Comparison of ENCODE assay signal across 27 mouse cellular contexts in genomic region chr17:15101355-15101754, GRCm38 (mm10).
DNase-seq lines count a peak whose midpoint lies in the region; ATAC-seq and TF ChIP-seq lines count a peak whose summit lies in the region.
"Had no signal": no experiment of that assay in that cellular context is flagged by ENCODE, and none has a peak within 500 bp of the region (broad histone marks: within the 10 kb centered on the region; RNA-seq: fewer than 3 reads in every experiment).

No protein-coding gene starts in this region.

- H3K9ac ChIP-seq in embryonic facial prominence, embryonic 14.5 days (ENCODE audit: low read depth, low read length): no peak overlapping the region
- H3K9ac ChIP-seq in hindbrain, embryonic 15.5 days: no peak overlapping the region
- H3K9ac ChIP-seq in hindbrain, embryonic 16.5 days (ENCODE audit: low read depth, low read length): no peak overlapping the region
- H3K9ac ChIP-seq: embryonic facial prominence, embryonic 12.5 days; kidney, embryonic 15.5 days; liver, embryonic 14.5 days; midbrain, embryonic 13.5 days had no signal

- no peak overlapping the region for H3K4me3 ChIP-seq in embryonic facial prominence, embryonic 14.5 days (ENCODE audit: low read depth, low read length)
- H3K4me3 ChIP-seq in embryonic facial prominence, embryonic 10.5 days: no peak overlapping the region
- no peak overlapping the region for H3K4me3 ChIP-seq in hindbrain, embryonic 15.5 days
- H3K4me3 ChIP-seq in hindbrain, embryonic 10.5 days: no peak overlapping the region
- H3K4me3 ChIP-seq in gastrocnemius, adult 2 months: no peak overlapping the region
- H3K4me3 ChIP-seq in hindbrain, embryonic 16.5 days (ENCODE audit: low read length): no peak overlapping the region
- H3K4me3 ChIP-seq: embryonic facial prominence, embryonic 12.5 days; kidney, embryonic 15.5 days; left cerebral cortex, adult 2 months; midbrain, embryonic 13.5 days had no signal

- no peak overlapping the region for H3K4me2 ChIP-seq in embryonic facial prominence, embryonic 14.5 days (ENCODE audit: low read depth, low read length)
- H3K4me2 ChIP-seq in hindbrain, embryonic 15.5 days: no peak overlapping the region
- H3K4me2 ChIP-seq in hindbrain, embryonic 16.5 days (ENCODE audit: low read length): no peak overlapping the region
- H3K4me2 ChIP-seq: embryonic facial prominence, embryonic 12.5 days; kidney, embryonic 15.5 days; midbrain, embryonic 13.5 days had no signal

- intact Hi-C loops in gastrocnemius, adult 2 months (cut with DNase I): no loop called here

- no peaks in the 10 kb centered on the region for H3K4me1 ChIP-seq in embryonic facial prominence, embryonic 14.5 days (ENCODE audit: control insufficient read depth, insufficient read depth, low read length)
- H3K4me1 ChIP-seq in embryonic facial prominence, embryonic 10.5 days: no peaks in the 10 kb centered on the region
- no peaks in the 10 kb centered on the region for H3K4me1 ChIP-seq in hindbrain, embryonic 15.5 days (replicated peaks)
- no peaks in the 10 kb centered on the region for H3K4me1 ChIP-seq in hindbrain, embryonic 10.5 days (replicated peaks)
- no peaks in the 10 kb centered on the region for H3K4me1 ChIP-seq in hindbrain, embryonic 16.5 days (ENCODE audit: control insufficient read depth, insufficient read depth, low read depth, low read length)
- H3K4me1 ChIP-seq: embryonic facial prominence, embryonic 12.5 days; kidney, embryonic 15.5 days; midbrain, embryonic 13.5 days had no signal

- no peaks in the 10 kb centered on the region for H3K36me3 ChIP-seq in embryonic facial prominence, embryonic 14.5 days (ENCODE audit: control insufficient read depth, insufficient read depth, low read length)
- no peaks in the 10 kb centered on the region for H3K36me3 ChIP-seq in embryonic facial prominence, embryonic 10.5 days (replicated peaks)
- no peaks in the 10 kb centered on the region for H3K36me3 ChIP-seq in hindbrain, embryonic 15.5 days
- no peaks in the 10 kb centered on the region for H3K36me3 ChIP-seq in hindbrain, embryonic 10.5 days
- no peaks in the 10 kb centered on the region for H3K36me3 ChIP-seq in hindbrain, embryonic 16.5 days (ENCODE audit: control insufficient read depth, insufficient read depth, low read length)
- H3K36me3 ChIP-seq: embryonic facial prominence, embryonic 12.5 days; G1E; kidney, embryonic 15.5 days; midbrain, embryonic 13.5 days had no signal

- H3K9me3 ChIP-seq in embryonic facial prominence, embryonic 14.5 days (ENCODE audit: control insufficient read depth, low read length): no peaks in the 10 kb centered on the region
- H3K9me3 ChIP-seq in embryonic facial prominence, embryonic 10.5 days: no peaks in the 10 kb centered on the region
- H3K9me3 ChIP-seq in hindbrain, embryonic 15.5 days: no peaks in the 10 kb centered on the region
- no peaks in the 10 kb centered on the region for H3K9me3 ChIP-seq in hindbrain, embryonic 10.5 days
- no peaks in the 10 kb centered on the region for H3K9me3 ChIP-seq in hindbrain, embryonic 16.5 days (ENCODE audit: control insufficient read depth, low read length)
- H3K9me3 ChIP-seq: embryonic facial prominence, embryonic 12.5 days; G1E; kidney, embryonic 15.5 days; midbrain, embryonic 13.5 days had no signal

- ATAC-seq in embryonic facial prominence, embryonic 14.5 days (ENCODE audit: low read depth): peak; percentile 30; the same call in 1 of the 2 replicates
- peak; percentile 87 for ATAC-seq in hindbrain, embryonic 15.5 days (ENCODE audit: low FRiP score, low read depth)
- ATAC-seq in hindbrain, embryonic 16.5 days: peak; percentile 84
- ATAC-seq: midbrain, embryonic 13.5 days had no signal

- peak; percentile 50 for DNase-seq in embryonic facial prominence, embryonic 14.5 days (ENCODE audit: low spot score)
- no peak for DNase-seq in embryonic facial prominence, embryonic 10.5 days (ENCODE audit: low spot score)
- no peak for DNase-seq in hindbrain, embryonic 10.5 days (ENCODE audit: low spot score)
- DNase-seq in gastrocnemius, adult 2 months: peak; percentile 73
- no peak for DNase-seq in ovary, postnatal 14 days (ENCODE audit: low spot score)
- no peak for DNase-seq in layer of hippocampus, postnatal 36 days
- DNase-seq: adrenal gland, adult 8-10 months; cerebellum, adult 8-10 months; cerebellum, postnatal 36 days; kidney, adult 18-20 months; kidney, postnatal 25 days; liver; lung, adult 2 months; lung, postnatal 10 days; retina, postnatal 1 day; thymus, adult 18-20 months; thymus, postnatal 25 days had no signal

- TF ChIP-seq CTCF in gastrocnemius, adult 2 months (IDR thresholded peaks at IDR 0.05): no peak

- WGBS in embryonic facial prominence, embryonic 14.5 days: 81% methylated on average over 4 of the region's 4 CpGs
- 85% methylated on average over 4 of the region's 4 CpGs for WGBS in embryonic facial prominence, embryonic 10.5 days
- WGBS in hindbrain, embryonic 15.5 days: 73% methylated on average over 4 of the region's 4 CpGs
- WGBS in hindbrain, embryonic 10.5 days: 86% methylated on average over 4 of the region's 4 CpGs
- WGBS in hindbrain, embryonic 16.5 days: 64% methylated on average over 4 of the region's 4 CpGs

- H3K27ac ChIP-seq in embryonic facial prominence, embryonic 14.5 days (replicated peaks; ENCODE audit: low read depth, low read length): no peak overlapping the region
- H3K27ac ChIP-seq in embryonic facial prominence, embryonic 10.5 days (replicated peaks): no peak overlapping the region
- no peak overlapping the region for H3K27ac ChIP-seq in hindbrain, embryonic 15.5 days (replicated peaks)
- no peak overlapping the region for H3K27ac ChIP-seq in hindbrain, embryonic 10.5 days
- H3K27ac ChIP-seq in gastrocnemius, adult 2 months: peak overlapping the region; percentile 48
- H3K27ac ChIP-seq in hindbrain, embryonic 16.5 days (ENCODE audit: low read depth, low read length): no peak overlapping the region
- H3K27ac ChIP-seq: embryonic facial prominence, embryonic 12.5 days; kidney, embryonic 15.5 days; left cerebral cortex, adult 2 months; liver, embryonic 14.5 days; macrophage; midbrain, embryonic 13.5 days; stomach, postnatal 0 days had no signal

- no peaks in the 10 kb centered on the region for H3K27me3 ChIP-seq in embryonic facial prominence, embryonic 14.5 days (replicated peaks; ENCODE audit: control insufficient read depth, insufficient read depth, low read length)
- H3K27me3 ChIP-seq in embryonic facial prominence, embryonic 10.5 days (replicated peaks; ENCODE audit: low read depth, poor library complexity, severe bottlenecking): no peaks in the 10 kb centered on the region
- no peaks in the 10 kb centered on the region for H3K27me3 ChIP-seq in hindbrain, embryonic 15.5 days
- H3K27me3 ChIP-seq in hindbrain, embryonic 10.5 days (ENCODE audit: insufficient read depth, poor library complexity, severe bottlenecking): peaks cover 11% of the 10 kb centered on the region
- H3K27me3 ChIP-seq in hindbrain, embryonic 16.5 days (replicated peaks; ENCODE audit: control insufficient read depth, insufficient read depth, low read length): no peaks in the 10 kb centered on the region
- H3K27me3 ChIP-seq: embryonic facial prominence, embryonic 12.5 days; kidney, embryonic 15.5 days; midbrain, embryonic 13.5 days had no signal

Comparison
In these comparisons a context has a peak if more than half of its experiments do, and no peak if none do; other contexts are left out.
1. DNase-seq: peak in embryonic facial prominence, embryonic 14.5 days (single experiment) and gastrocnemius, adult 2 months (single experiment); none in embryonic facial prominence, embryonic 10.5 days (single experiment), hindbrain, embryonic 10.5 days (single experiment), ovary, postnatal 14 days (single experiment) and layer of hippocampus, postnatal 36 days (0 of 2).
2. ATAC-seq: peak in every context shown above with its lines; median percentile 87 in hindbrain, embryonic 15.5 days; 84 in hindbrain, embryonic 16.5 days; 30 in embryonic facial prominence, embryonic 14.5 days.